Mouse (Mus musculus): ENCODE results near the gene Disc1. TPM values are rescaled to one million over a fixed set of nuclear protein-coding genes. Genes with fewer than 3 reads are reported as not detected.

Disc1 gene
- polyA plus RNA-seq, 1 experiment from 2014 or later, result 0.96 TPM

- H3K9ac ChIP-seq (ENCODE audit: low read length), result no peak overlapping the region
- no peak for ATAC-seq (ENCODE audit: insufficient number of reproducible peaks, low FRiP score, low TSS enrichment, low read depth)
- no peaks in the 10 kb centered on the region for H3K9me3 ChIP-seq (ENCODE audit: control insufficient read depth, low read length)
- H3K4me3 ChIP-seq (ENCODE audit: low read depth, low read length), result no peak overlapping the region
- no peaks in the 10 kb centered on the region for H3K27me3 ChIP-seq (ENCODE audit: control insufficient read depth, insufficient read depth, low read length)
- 0 out of 2 replicates have a peak, but pooled peaks cover 3% of the 10 kb centered on the region for H3K4me1 ChIP-seq (ENCODE audit: control insufficient read depth, insufficient read depth, low read length)
- no peak overlapping the region for H3K27ac ChIP-seq (replicated peaks; ENCODE audit: low read depth, low read length)
- WGBS, result 78% methylated on average over 5 of the region's 5 CpGs
- H3K4me2 ChIP-seq (ENCODE audit: low read depth, severe bottlenecking), result no peak overlapping the region
- H3K36me3 ChIP-seq (ENCODE audit: control insufficient read depth, insufficient read depth, low read length), result no peaks in the 10 kb centered on the region
- DNase-seq (ENCODE audit: low spot score), result no peak
Measured at GRCm38 (mm10) chr8:125230526-125231131, 176.6 kb downstream of the Disc1 start.

- no peak overlapping the region for H3K4me3 ChIP-seq (ENCODE audit: low read depth, low read length)
- 72% methylated on average over 9 of the region's 9 CpGs for WGBS
Measured at GRCm38 (mm10) chr8:125232724-125233123, 178.7 kb downstream of the Disc1 start.

GRCm38 (mm10) chr8:125235898-125236835 lies 182.2 kb downstream of the Disc1 start:
- Histone ChIP-seq H3K36me3 (ENCODE audit: control insufficient read depth, insufficient read depth, low read length) (no peaks in the 10 kb centered on the region), H3K27me3 (ENCODE audit: control insufficient read depth, insufficient read depth, low read length) (no peaks in the 10 kb centered on the region), H3K4me3 (ENCODE audit: low read depth, low read length) (no peak overlapping the region), H3K4me1 (ENCODE audit: control insufficient read depth, insufficient read depth, low read length) (peaks cover 28% of the 10 kb centered on the region), H3K9ac (ENCODE audit: low read length) (peak overlapping the region; percentile 40), H3K27ac (replicated peaks; ENCODE audit: low read depth, low read length) (peak overlapping the region; percentile 81), H3K9me3 (ENCODE audit: control insufficient read depth, low read length) (no peaks in the 10 kb centered on the region), H3K4me2 (ENCODE audit: low read depth, severe bottlenecking) (peak overlapping the region; percentile 31)
- DNase-seq (ENCODE audit: low spot score) (peak; percentile 55), ATAC-seq (ENCODE audit: insufficient number of reproducible peaks, low FRiP score, low TSS enrichment, low read depth) (peak; percentile 65)
- 27% methylated on average over 22 of the region's 22 CpGs for WGBS

More at GRCm38 (mm10) chr8:125232724-125233123, 178.7 kb downstream of the Disc1 start:
- DNase-seq (ENCODE audit: low spot score), result no peak
- Histone ChIP-seq H3K4me2 (ENCODE audit: low read depth, severe bottlenecking) (no peak overlapping the region), H3K36me3 (ENCODE audit: control insufficient read depth, insufficient read depth, low read length) (no peaks in the 10 kb centered on the region), H3K9ac (ENCODE audit: low read length) (no peak overlapping the region), H3K9me3 (ENCODE audit: control insufficient read depth, low read length) (no peaks in the 10 kb centered on the region), H3K27me3 (ENCODE audit: control insufficient read depth, insufficient read depth, low read length) (no peaks in the 10 kb centered on the region), H3K27ac (replicated peaks; ENCODE audit: low read depth, low read length) (no peak overlapping the region), H3K4me1 (ENCODE audit: control insufficient read depth, insufficient read depth, low read length) (peaks cover 12% of the 10 kb centered on the region)
- ATAC-seq (ENCODE audit: insufficient number of reproducible peaks, low FRiP score, low TSS enrichment, low read depth), result no peak

- Histone ChIP-seq H3K36me3 (ENCODE audit: control insufficient read depth, insufficient read depth, low read length) (no peaks in the 10 kb centered on the region), H3K4me3 (ENCODE audit: low read depth, low read length) (no peak overlapping the region), H3K4me2 (ENCODE audit: low read depth, severe bottlenecking) (no peak overlapping the region), H3K9me3 (ENCODE audit: control insufficient read depth, low read length) (no peaks in the 10 kb centered on the region), H3K9ac (ENCODE audit: low read length) (no peak overlapping the region), H3K27me3 (ENCODE audit: control insufficient read depth, insufficient read depth, low read length) (no peaks in the 10 kb centered on the region), H3K27ac (replicated peaks; ENCODE audit: low read depth, low read length) (no peak overlapping the region), H3K4me1 (ENCODE audit: control insufficient read depth, insufficient read depth, low read length) (peaks cover 45% of the 10 kb centered on the region)
- 62% methylated on average over 4 of the region's 4 CpGs for WGBS
- no peak for DNase-seq (ENCODE audit: low spot score)
- ATAC-seq (ENCODE audit: insufficient number of reproducible peaks, low FRiP score, low TSS enrichment, low read depth), result no peak
Measured at GRCm38 (mm10) chr8:125240763-125241162, 186.8 kb downstream of the Disc1 start.

GRCm38 (mm10) chr8:125242382-125242781 lies 188.4 kb downstream of the Disc1 start:
- Histone ChIP-seq H3K27ac (replicated peaks; ENCODE audit: low read depth, low read length) (no peak overlapping the region; the same call in 1 of the 2 replicates), H3K9me3 (ENCODE audit: control insufficient read depth, low read length) (no peaks in the 10 kb centered on the region), H3K4me2 (ENCODE audit: low read depth, severe bottlenecking) (no peak overlapping the region), H3K9ac (ENCODE audit: low read length) (no peak overlapping the region), H3K36me3 (ENCODE audit: control insufficient read depth, insufficient read depth, low read length) (no peaks in the 10 kb centered on the region), H3K4me1 (ENCODE audit: control insufficient read depth, insufficient read depth, low read length) (peaks cover 34% of the 10 kb centered on the region), H3K4me3 (ENCODE audit: low read depth, low read length) (no peak overlapping the region), H3K27me3 (ENCODE audit: control insufficient read depth, insufficient read depth, low read length) (no peaks in the 10 kb centered on the region)
- DNase-seq (ENCODE audit: low spot score) (peak; percentile 58), ATAC-seq (ENCODE audit: insufficient number of reproducible peaks, low FRiP score, low TSS enrichment, low read depth) (peak; percentile 41; the same call in 1 of the 2 replicates)
- WGBS, result 22% methylated on average over 10 of the region's 10 CpGs

GRCm38 (mm10) chr8:125242921-125243320 lies 188.9 kb downstream of the Disc1 start:
- H3K27me3 ChIP-seq (ENCODE audit: control insufficient read depth, insufficient read depth, low read length), result no peaks in the 10 kb centered on the region
- no peak overlapping the region for H3K27ac ChIP-seq (replicated peaks; ENCODE audit: low read depth, low read length)
- H3K4me2 ChIP-seq (ENCODE audit: low read depth, severe bottlenecking), result no peak overlapping the region
- DNase-seq (ENCODE audit: low spot score) (no peak), ATAC-seq (ENCODE audit: insufficient number of reproducible peaks, low FRiP score, low TSS enrichment, low read depth) (peak; percentile 26; the same call in 1 of the 2 replicates)
- H3K4me1 ChIP-seq (ENCODE audit: control insufficient read depth, insufficient read depth, low read length), result peaks cover 34% of the 10 kb centered on the region
- no peak overlapping the region for H3K4me3 ChIP-seq (ENCODE audit: low read depth, low read length)
- no peak overlapping the region for H3K9ac ChIP-seq (ENCODE audit: low read length)
- H3K36me3 ChIP-seq (ENCODE audit: control insufficient read depth, insufficient read depth, low read length), result no peaks in the 10 kb centered on the region
- WGBS, result 27% methylated on average over 4 of the region's 4 CpGs
- no peaks in the 10 kb centered on the region for H3K9me3 ChIP-seq (ENCODE audit: control insufficient read depth, low read length)

GRCm38 (mm10) chr8:125246737-125247292 lies 192.8 kb downstream of the Disc1 start:
- no peak overlapping the region for H3K27ac ChIP-seq (replicated peaks; ENCODE audit: low read depth, low read length)
- WGBS, result 44% methylated on average over 7 of the region's 7 CpGs

GRCm38 (mm10) chr8:125247349-125247748 lies 193.4 kb downstream of the Disc1 start:
- 0% methylated on average over 1 of the region's 1 CpGs for WGBS
- no peak for DNase-seq (ENCODE audit: low spot score)
- Histone ChIP-seq H3K9me3 (ENCODE audit: control insufficient read depth, low read length) (no peaks in the 10 kb centered on the region), H3K9ac (ENCODE audit: low read length) (no peak overlapping the region), H3K4me2 (ENCODE audit: low read depth, severe bottlenecking) (no peak overlapping the region), H3K4me3 (ENCODE audit: low read depth, low read length) (no peak overlapping the region), H3K27me3 (ENCODE audit: control insufficient read depth, insufficient read depth, low read length) (no peaks in the 10 kb centered on the region), H3K4me1 (ENCODE audit: control insufficient read depth, insufficient read depth, low read length) (peaks cover 9% of the 10 kb centered on the region), H3K27ac (replicated peaks; ENCODE audit: low read depth, low read length) (no peak overlapping the region), H3K36me3 (ENCODE audit: control insufficient read depth, insufficient read depth, low read length) (no peaks in the 10 kb centered on the region)
- no peak for ATAC-seq (ENCODE audit: insufficient number of reproducible peaks, low FRiP score, low TSS enrichment, low read depth)

More at GRCm38 (mm10) chr8:125246737-125247292, 192.8 kb downstream of the Disc1 start:
- ATAC-seq (ENCODE audit: insufficient number of reproducible peaks, low FRiP score, low TSS enrichment, low read depth), result no peak
- Histone ChIP-seq H3K36me3 (ENCODE audit: control insufficient read depth, insufficient read depth, low read length) (no peaks in the 10 kb centered on the region), H3K9me3 (ENCODE audit: control insufficient read depth, low read length) (no peaks in the 10 kb centered on the region), H3K27me3 (ENCODE audit: control insufficient read depth, insufficient read depth, low read length) (no peaks in the 10 kb centered on the region), H3K4me3 (ENCODE audit: low read depth, low read length) (no peak overlapping the region), H3K9ac (ENCODE audit: low read length) (no peak overlapping the region), H3K4me1 (ENCODE audit: control insufficient read depth, insufficient read depth, low read length) (peaks cover 15% of the 10 kb centered on the region), H3K4me2 (ENCODE audit: low read depth, severe bottlenecking) (no peak overlapping the region)
- DNase-seq (ENCODE audit: low spot score), result no peak
